Mouse (Mus musculus) forebrain, embryonic 16.5 days (tissue): ENCODE data around the gene Il22ra2. TPM values are rescaled to one million over a fixed set of nuclear protein-coding genes. Genes with fewer than 3 reads are reported as not detected.

Experiments used
- ATAC-seq: fragments of 200-750 bp; cut with Nextera tagmentation; 2 replicates; pipeline ENCODE4 v1.8.0; 2017; ENCODE audit warnings: mild to moderate bottlenecking, moderate library complexity
- H3K27ac ChIP-seq: fragments of 300-500 bp; sonication (generic); 2 replicates; pipeline ENCODE4 v1.5.1; 2014; ENCODE audit warnings: low read length, control low read depth
- H3K27me3 ChIP-seq: fragments of 300-500 bp; sonication (generic); replicated peaks from 2 replicates; pipeline ENCODE4 v1.6.1; 2014; ENCODE audit warnings: low read length; ENCODE audit not compliant: control insufficient read depth, insufficient read depth
- H3K36me3 ChIP-seq: fragments of 300-500 bp; sonication (generic); 2 replicates; pipeline ENCODE4 v1.6.1; 2014; ENCODE audit not compliant: control insufficient read depth, insufficient read depth
- H3K4me1 ChIP-seq: fragments of 300-500 bp; sonication (generic); replicated peaks from 2 replicates; pipeline ENCODE4 v1.6.1; 2014; ENCODE audit warnings: low read length; ENCODE audit not compliant: control insufficient read depth, insufficient read depth
- H3K4me2 ChIP-seq: fragments of 300-500 bp; sonication (generic); 2 replicates; pipeline ENCODE4 v1.6.1; 2014; ENCODE audit warnings: mild to moderate bottlenecking, low read length, control low read depth
- H3K4me3 ChIP-seq: fragments of 300-500 bp; sonication (generic); replicated peaks from 2 replicates; pipeline ENCODE4 v1.5.1; 2014; ENCODE audit warnings: mild to moderate bottlenecking, low read length, control low read depth
- H3K9ac ChIP-seq: fragments of 300-500 bp; sonication (generic); replicated peaks from 2 replicates; pipeline ENCODE4 v1.6.1; 2014; ENCODE audit warnings: low read depth, low read length, control low read depth
- H3K9me3 ChIP-seq: fragments of 300-500 bp; sonication (generic); 2 replicates; pipeline ENCODE4 v1.6.1; 2016; ENCODE audit warnings: low read length; ENCODE audit not compliant: control insufficient read depth
- WGBS: fragments of 180-500 bp; shearing (Covaris S2); extraction: QIAGEN DNeasy Blood & Tissue Kit; methylation state at CpG from one replicate; pipeline ENCODE4 v1.1.7; 2014; 5-methylcytosine and 5-hydroxymethylcytosine counted together
- polyA plus RNA-seq: library from polyadenylated mRNA; unstranded; fragments of >200 nt; fragmentation: Nextera tagmentation; extraction: Ambion mirVana; gene quantifications from 2 replicates; pipeline ENCODE4 v1.2.1, GENCODE M21; 2015

The Il22ra2 gene
- polyA plus RNA-seq, 1 experiment from 2014 or later: not detected

DNA sequence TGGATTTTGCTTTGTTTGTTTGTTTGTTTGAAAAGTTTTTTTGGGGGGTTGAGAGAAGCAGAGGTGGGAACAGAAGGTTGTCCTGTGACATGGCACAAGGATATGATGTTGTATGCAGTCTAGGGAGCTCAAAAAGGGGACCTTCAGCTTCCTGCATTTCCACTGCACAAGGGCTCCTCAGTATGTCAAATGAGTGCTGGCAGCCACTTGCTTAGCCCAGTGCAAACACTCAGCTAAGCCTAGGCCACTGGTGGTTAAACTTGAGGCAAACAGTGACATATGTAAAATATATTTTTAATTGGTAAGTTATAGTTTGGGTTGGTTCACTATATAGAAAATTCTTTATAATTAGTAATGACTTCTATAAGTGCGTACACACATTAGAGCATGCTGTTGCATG is 2.8 kb downstream of the Il22ra2 start:
- Histone ChIP-seq H3K4me3 (no peak overlapping the region), H3K4me2 (no peak overlapping the region), H3K9ac (no peak overlapping the region), H3K27ac (no peak overlapping the region), H3K4me1 (no peaks in the 10 kb centered on the region), H3K36me3 (no peaks in the 10 kb centered on the region), H3K27me3 (no peaks in the 10 kb centered on the region), H3K9me3 (no peaks in the 10 kb centered on the region)
- no peak for ATAC-seq
- WGBS: 97% methylated on average over 1 of the region's 1 CpGs

GRCm38 (mm10) chr10:19627342-19627741 is 5.5 kb downstream of the Il22ra2 start:
- Histone ChIP-seq H3K4me2 (no peak overlapping the region), H3K9me3 (no peaks in the 10 kb centered on the region), H3K9ac (no peak overlapping the region), H3K27me3 (no peaks in the 10 kb centered on the region), H3K4me3 (no peak overlapping the region), H3K36me3 (no peaks in the 10 kb centered on the region), H3K4me1 (no peaks in the 10 kb centered on the region), H3K27ac (no peak overlapping the region)
- WGBS: 92% methylated on average over 2 of the region's 2 CpGs
- no peak for ATAC-seq

- no peaks in the 10 kb centered on the region for H3K9me3 ChIP-seq
- H3K9ac ChIP-seq: no peak overlapping the region
- no peak overlapping the region for H3K4me3 ChIP-seq
- no peaks in the 10 kb centered on the region for H3K4me1 ChIP-seq
- no peak for ATAC-seq
- no peak overlapping the region for H3K4me2 ChIP-seq
- H3K27ac ChIP-seq: no peak overlapping the region
- 79% methylated on average over 4 of the region's 4 CpGs for WGBS
- no peaks in the 10 kb centered on the region for H3K27me3 ChIP-seq
- no peaks in the 10 kb centered on the region for H3K36me3 ChIP-seq
Measured at GRCm38 (mm10) chr10:19627748-19628147, 6.0 kb downstream of the Il22ra2 start.

DNA sequence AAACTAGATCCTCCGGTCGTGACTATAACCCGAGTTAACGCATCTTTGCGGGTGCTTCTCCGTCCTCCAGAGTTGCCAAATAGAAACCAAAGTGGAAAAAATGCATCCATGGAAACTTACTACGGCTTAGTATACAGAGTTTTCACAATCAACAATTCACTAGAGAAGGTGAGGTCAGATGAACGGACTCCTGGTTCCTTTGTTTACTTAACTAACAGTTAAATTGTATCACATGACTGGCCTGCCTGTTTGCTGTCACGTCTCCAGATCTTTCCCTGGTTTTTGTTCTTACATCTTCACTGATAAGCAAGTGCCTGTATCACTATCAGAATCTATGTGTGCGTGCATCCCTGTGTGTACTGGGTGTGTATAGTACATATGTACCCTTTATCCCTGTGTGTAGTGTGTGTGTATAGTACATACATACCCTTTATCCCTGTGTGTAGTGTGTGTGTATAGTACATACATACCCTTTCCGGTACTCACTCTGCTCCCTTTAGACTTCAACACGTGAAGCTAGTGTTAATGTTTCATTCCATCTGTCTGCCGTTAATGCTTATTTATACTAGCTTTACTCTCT is 9.9 kb downstream of the Il22ra2 start:
- ATAC-seq: no peak
- H3K4me2 ChIP-seq: no peak overlapping the region
- H3K4me1 ChIP-seq: no peaks in the 10 kb centered on the region
- no peaks in the 10 kb centered on the region for H3K9me3 ChIP-seq
- no peak overlapping the region for H3K27ac ChIP-seq
- H3K36me3 ChIP-seq: no peaks in the 10 kb centered on the region
- H3K27me3 ChIP-seq: no peaks in the 10 kb centered on the region
- WGBS: 76% methylated on average over 13 of the region's 13 CpGs
- no peak overlapping the region for H3K4me3 ChIP-seq
- no peak overlapping the region for H3K9ac ChIP-seq

DNA sequence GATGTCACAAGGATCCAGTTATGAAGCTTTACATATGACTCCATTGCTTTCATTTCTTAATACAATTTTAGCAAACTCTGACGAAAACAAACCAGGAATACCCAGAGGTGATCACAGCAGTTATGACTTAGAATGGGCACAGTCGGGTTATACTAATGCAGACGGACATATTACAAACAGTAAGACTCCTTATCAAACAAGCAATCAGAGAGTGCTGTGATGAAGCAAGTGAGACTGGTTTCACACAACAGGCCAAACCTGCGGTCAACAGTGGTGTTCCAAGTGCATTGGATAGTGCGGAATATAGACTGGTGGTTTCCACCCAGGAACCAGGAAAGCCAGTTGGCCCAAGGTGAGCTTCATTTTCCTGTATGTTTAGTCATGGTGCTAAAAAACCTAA is 17.1 kb downstream of the Il22ra2 start:
- WGBS: 93% methylated on average over 5 of the region's 5 CpGs
- Histone ChIP-seq H3K27ac (no peak overlapping the region), H3K27me3 (no peaks in the 10 kb centered on the region), H3K4me2 (no peak overlapping the region), H3K4me1 (no peaks in the 10 kb centered on the region), H3K4me3 (no peak overlapping the region), H3K36me3 (no peaks in the 10 kb centered on the region), H3K9ac (no peak overlapping the region), H3K9me3 (no peaks in the 10 kb centered on the region)
- ATAC-seq: no peak

- no peak overlapping the region for H3K27ac ChIP-seq
- no peaks in the 10 kb centered on the region for H3K36me3 ChIP-seq
- no peaks in the 10 kb centered on the region for H3K4me1 ChIP-seq
- ATAC-seq: no peak
- 90% methylated on average over 1 of the region's 1 CpGs for WGBS
- no peaks in the 10 kb centered on the region for H3K9me3 ChIP-seq
- H3K4me2 ChIP-seq: no peak overlapping the region
- H3K4me3 ChIP-seq: no peak overlapping the region
- H3K9ac ChIP-seq: no peak overlapping the region
- H3K27me3 ChIP-seq: no peaks in the 10 kb centered on the region
Measured at GRCm38 (mm10) chr10:19639630-19640029, 17.8 kb downstream of the Il22ra2 start.

GRCm38 (mm10) chr10:19645119-19645518 is 23.3 kb downstream of the Il22ra2 start:
- Histone ChIP-seq H3K9ac (no peak overlapping the region), H3K36me3 (no peaks in the 10 kb centered on the region), H3K9me3 (no peaks in the 10 kb centered on the region), H3K4me2 (no peak overlapping the region), H3K4me3 (no peak overlapping the region), H3K4me1 (no peaks in the 10 kb centered on the region), H3K27ac (no peak overlapping the region), H3K27me3 (no peaks in the 10 kb centered on the region)
- ATAC-seq: no peak
- WGBS: 80% methylated on average over 2 of the region's 2 CpGs

DNA sequence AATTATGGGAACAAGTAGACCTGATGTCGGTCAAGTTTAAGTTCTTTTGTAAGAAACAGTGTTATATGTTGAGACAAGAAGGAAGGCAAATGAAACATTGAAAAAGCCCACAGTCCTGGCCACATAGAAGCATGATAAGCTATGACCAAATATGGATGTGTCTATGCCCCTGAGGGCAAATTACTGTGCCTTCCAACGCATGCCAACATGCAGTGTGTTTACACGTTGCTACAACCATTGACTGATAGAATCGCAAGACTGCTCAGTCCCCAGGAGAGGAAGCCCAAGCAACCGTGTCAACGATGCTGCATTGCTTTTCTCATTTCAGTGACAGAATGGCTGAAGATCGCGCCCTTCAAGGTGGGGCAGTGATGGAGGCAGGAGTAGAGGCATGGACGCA is 35.6 kb downstream of the Il22ra2 start:
- ATAC-seq: no peak
- WGBS: 94% methylated on average over 9 of the region's 9 CpGs
- no peaks in the 10 kb centered on the region for H3K36me3 ChIP-seq
- no peaks in the 10 kb centered on the region for H3K4me1 ChIP-seq
- no peaks in the 10 kb centered on the region for H3K9me3 ChIP-seq
- H3K27ac ChIP-seq: no peak overlapping the region
- H3K9ac ChIP-seq: no peak overlapping the region
- no peaks in the 10 kb centered on the region for H3K27me3 ChIP-seq
- no peak overlapping the region for H3K4me3 ChIP-seq
- no peak overlapping the region for H3K4me2 ChIP-seq

- Histone ChIP-seq H3K27me3 (no peaks in the 10 kb centered on the region), H3K4me1 (no peaks in the 10 kb centered on the region), H3K4me3 (no peak overlapping the region), H3K9me3 (no peaks in the 10 kb centered on the region), H3K9ac (no peak overlapping the region), H3K36me3 (no peaks in the 10 kb centered on the region), H3K27ac (no peak overlapping the region), H3K4me2 (no peak overlapping the region)
- WGBS: 96% methylated on average over 5 of the region's 5 CpGs
- no peak for ATAC-seq
Measured at GRCm38 (mm10) chr10:19659953-19660352, 38.2 kb downstream of the Il22ra2 start.

DNA sequence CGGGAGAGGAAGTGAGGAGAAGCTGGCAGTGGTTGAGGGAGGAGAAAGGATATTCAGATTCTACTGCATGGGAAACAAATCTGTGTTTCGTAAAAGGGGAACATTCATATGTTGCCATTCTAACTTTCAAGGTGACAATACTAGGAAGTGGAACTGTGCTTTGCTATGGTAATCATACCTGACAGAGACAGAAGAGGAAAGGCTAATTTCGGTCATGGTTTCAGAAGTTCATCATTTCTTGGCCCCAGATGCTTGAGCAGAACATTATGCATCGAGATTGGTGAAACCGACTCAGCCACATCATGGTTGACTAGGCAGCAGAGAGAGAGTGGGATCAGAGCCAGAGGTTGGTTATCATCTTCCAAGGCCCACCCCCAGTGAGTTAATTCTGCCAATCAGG is 47.2 kb downstream of the Il22ra2 start:
- Histone ChIP-seq H3K27ac (no peak overlapping the region), H3K9me3 (no peaks in the 10 kb centered on the region), H3K4me3 (no peak overlapping the region), H3K4me2 (no peak overlapping the region), H3K4me1 (no peaks in the 10 kb centered on the region), H3K9ac (no peak overlapping the region), H3K36me3 (no peaks in the 10 kb centered on the region), H3K27me3 (no peaks in the 10 kb centered on the region)
- WGBS: 81% methylated on average over 5 of the region's 5 CpGs
- no peak for ATAC-seq
